Mouse (Mus musculus): ENCODE data around the gene Clmp. TPM values are rescaled to one million over a fixed set of nuclear protein-coding genes. Genes with fewer than 3 reads are reported as not detected.
"Not testable (repeated sequence)": the region's sequence is repeated elsewhere in the genome, so short reads cannot be mapped to it uniquely, and the experiment has no call there.

Clmp gene
- polyA plus RNA-seq, 1 experiment = 1.4 TPM

- no peak overlapping the region; the same call in 1 of the 2 replicates for H3K27ac ChIP-seq (ENCODE audit: insufficient read depth, low read length)
- 6% methylated on average over 22 of the region's 22 CpGs for WGBS
- TF ChIP-seq POLR2A (IDR thresholded peaks at IDR 0.05; ENCODE audit: low read depth, low read length) (no peak), CTCF (IDR thresholded peaks at IDR 0.05; ENCODE audit: extremely low read depth, insufficient read depth, insufficient read length, insufficient replicate concordance) (peak; percentile 66; the same call in 1 of the 2 replicates)
- H3K36me3 ChIP-seq (ENCODE audit: control insufficient read depth, insufficient read depth, low read length) = no peaks in the 10 kb centered on the region
- no peaks in the 10 kb centered on the region for H3K27me3 ChIP-seq (ENCODE audit: control insufficient read depth, insufficient read depth, low read length)
- peak overlapping the region; percentile 46; the same call in 1 of the 2 replicates for H3K4me3 ChIP-seq (ENCODE audit: extremely low read depth, insufficient read depth, insufficient read length)
- peak; percentile 63 to 66 for DNase-seq (ENCODE audit: low read depth in 1 of 2, low spot score in 2 of 2)
- H3K4me1 ChIP-seq (ENCODE audit: control insufficient read depth, insufficient read depth, insufficient read length) = peaks cover 2% of the 10 kb centered on the region; the same call in 1 of the 2 replicates
These were observed 72.0 kb downstream of the Clmp start for GRCm38 (mm10) chr9:40757685-40758270.

GRCm38 (mm10) chr9:40762354-40762753 is 76.6 kb downstream of the Clmp start:
- TF ChIP-seq POLR2A (IDR thresholded peaks at IDR 0.05; ENCODE audit: low read depth, low read length) = no peak
- TF ChIP-seq CTCF (IDR thresholded peaks at IDR 0.05; ENCODE audit: extremely low read depth, insufficient read depth, insufficient read length, insufficient replicate concordance) = no peak
- Histone ChIP-seq H3K27ac (ENCODE audit: insufficient read depth, low read length) (no peak overlapping the region), H3K4me3 (ENCODE audit: extremely low read depth, insufficient read depth, insufficient read length) (no peak overlapping the region), H3K27me3 (ENCODE audit: control insufficient read depth, insufficient read depth, low read length) (no peaks in the 10 kb centered on the region), H3K4me1 (ENCODE audit: control insufficient read depth, insufficient read depth, insufficient read length) (no peaks in the 10 kb centered on the region; the same call in 1 of the 2 replicates), H3K36me3 (ENCODE audit: control insufficient read depth, insufficient read depth, low read length) (no peaks in the 10 kb centered on the region)
- WGBS = 55% methylated on average over 6 of the region's 6 CpGs
- no peak for DNase-seq (ENCODE audit: low read depth in 1 of 2, low spot score in 2 of 2)

- Histone ChIP-seq H3K4me3 (ENCODE audit: extremely low read depth, insufficient read depth, insufficient read length) (no peak overlapping the region), H3K27ac (ENCODE audit: insufficient read depth, low read length) (no peak overlapping the region), H3K4me1 (ENCODE audit: control insufficient read depth, insufficient read depth, insufficient read length) (no peaks in the 10 kb centered on the region; the same call in 1 of the 2 replicates), H3K36me3 (ENCODE audit: control insufficient read depth, insufficient read depth, low read length) (no peaks in the 10 kb centered on the region), H3K27me3 (ENCODE audit: control insufficient read depth, insufficient read depth, low read length) (no peaks in the 10 kb centered on the region)
- 73% methylated on average over 8 of the region's 9 CpGs for WGBS
- no peak for DNase-seq (ENCODE audit: low read depth in 1 of 2, low spot score in 2 of 2)
- TF ChIP-seq CTCF (IDR thresholded peaks at IDR 0.05; ENCODE audit: extremely low read depth, insufficient read depth, insufficient read length, insufficient replicate concordance) = no peak
- no peak for TF ChIP-seq POLR2A (IDR thresholded peaks at IDR 0.05; ENCODE audit: low read depth, low read length)
These were observed 79.3 kb downstream of the Clmp start for GRCm38 (mm10) chr9:40764887-40765580.

- Histone ChIP-seq H3K4me3 (ENCODE audit: extremely low read depth, insufficient read depth, insufficient read length) (no peak overlapping the region), H3K4me1 (ENCODE audit: control insufficient read depth, insufficient read depth, insufficient read length) (no peaks in the 10 kb centered on the region; the same call in 1 of the 2 replicates), H3K36me3 (ENCODE audit: control insufficient read depth, insufficient read depth, low read length) (no peaks in the 10 kb centered on the region), H3K27ac (ENCODE audit: insufficient read depth, low read length) (no peak overlapping the region), H3K27me3 (ENCODE audit: control insufficient read depth, insufficient read depth, low read length) (no peaks in the 10 kb centered on the region)
- no peak for DNase-seq (ENCODE audit: low read depth in 1 of 2, low spot score in 2 of 2)
- WGBS = 26% methylated on average over 12 of the region's 12 CpGs
- TF ChIP-seq POLR2A (IDR thresholded peaks at IDR 0.05; ENCODE audit: low read depth, low read length) = no peak
These were observed 79.8 kb downstream of the Clmp start for GRCm38 (mm10) chr9:40765581-40765940.

GRCm38 (mm10) chr9:40766058-40766605 is 80.4 kb downstream of the Clmp start:
- TF ChIP-seq POLR2A (IDR thresholded peaks at IDR 0.05; ENCODE audit: low read depth, low read length) (no peak), CTCF (IDR thresholded peaks at IDR 0.05; ENCODE audit: extremely low read depth, insufficient read depth, insufficient read length, insufficient replicate concordance) (no peak)
- no peak for DNase-seq (ENCODE audit: low read depth in 1 of 2, low spot score in 2 of 2)
- no peak overlapping the region for H3K4me3 ChIP-seq (ENCODE audit: extremely low read depth, insufficient read depth, insufficient read length)
- no peaks in the 10 kb centered on the region for H3K36me3 ChIP-seq (ENCODE audit: control insufficient read depth, insufficient read depth, low read length)
- WGBS = 84% methylated on average over 7 of the region's 7 CpGs
- H3K4me1 ChIP-seq (ENCODE audit: control insufficient read depth, insufficient read depth, insufficient read length) = no peaks in the 10 kb centered on the region; the same call in 1 of the 2 replicates
- H3K27ac ChIP-seq (ENCODE audit: insufficient read depth, low read length) = no peak overlapping the region
- H3K27me3 ChIP-seq (ENCODE audit: control insufficient read depth, insufficient read depth, low read length) = no peaks in the 10 kb centered on the region

GRCm38 (mm10) chr9:40767946-40768345 is 82.2 kb downstream of the Clmp start:
- Histone ChIP-seq H3K36me3 (ENCODE audit: control insufficient read depth, insufficient read depth, low read length) (no peaks in the 10 kb centered on the region), H3K4me1 (ENCODE audit: control insufficient read depth, insufficient read depth, insufficient read length) (no peaks in the 10 kb centered on the region), H3K27ac (ENCODE audit: insufficient read depth, low read length) (no peak overlapping the region), H3K27me3 (ENCODE audit: control insufficient read depth, insufficient read depth, low read length) (no peaks in the 10 kb centered on the region), H3K4me3 (ENCODE audit: extremely low read depth, insufficient read depth, insufficient read length) (no peak overlapping the region)
- no peak for TF ChIP-seq CTCF (IDR thresholded peaks at IDR 0.05; ENCODE audit: extremely low read depth, insufficient read depth, insufficient read length, insufficient replicate concordance)
- TF ChIP-seq POLR2A (IDR thresholded peaks at IDR 0.05; ENCODE audit: low read depth, low read length) = no peak
- DNase-seq (ENCODE audit: low read depth in 1 of 2, low spot score in 2 of 2) = no peak
- WGBS = 94% methylated on average over 4 of the region's 4 CpGs

- Histone ChIP-seq H3K4me1 (ENCODE audit: control insufficient read depth, insufficient read depth, insufficient read length) (no peaks in the 10 kb centered on the region), H3K4me3 (ENCODE audit: extremely low read depth, insufficient read depth, insufficient read length) (no peak overlapping the region), H3K27ac (ENCODE audit: insufficient read depth, low read length) (no peak overlapping the region), H3K36me3 (ENCODE audit: control insufficient read depth, insufficient read depth, low read length) (no peaks in the 10 kb centered on the region), H3K27me3 (ENCODE audit: control insufficient read depth, insufficient read depth, low read length) (no peaks in the 10 kb centered on the region)
- 89% methylated on average over 13 of the region's 13 CpGs for WGBS
- TF ChIP-seq CTCF (IDR thresholded peaks at IDR 0.05; ENCODE audit: extremely low read depth, insufficient read depth, insufficient read length, insufficient replicate concordance) (no peak), POLR2A (IDR thresholded peaks at IDR 0.05; ENCODE audit: low read depth, low read length) (no peak)
- no peak for DNase-seq (ENCODE audit: low read depth in 1 of 2, low spot score in 2 of 2)
These were observed 86.5 kb downstream of the Clmp start for GRCm38 (mm10) chr9:40772246-40772645.

- H3K36me3 ChIP-seq (ENCODE audit: control insufficient read depth, insufficient read depth, low read length); H3K27me3 ChIP-seq (ENCODE audit: control insufficient read depth, insufficient read depth, low read length); H3K4me1 ChIP-seq (ENCODE audit: control insufficient read depth, insufficient read depth, insufficient read length); H3K4me3 ChIP-seq (ENCODE audit: extremely low read depth, insufficient read depth, insufficient read length); H3K27ac ChIP-seq (ENCODE audit: insufficient read depth, low read length); DNase-seq (ENCODE audit: low read depth in 1 of 2, low spot score in 2 of 2): not testable (repeated sequence)
- 91% methylated on average over 6 of the region's 6 CpGs for WGBS
These were observed 87.4 kb downstream of the Clmp start for GRCm38 (mm10) chr9:40773142-40773541.
